Mouse (Mus musculus) skeletal muscle tissue, adult 2 months (tissue): ENCODE results near the gene Gpatch4.

ENCODE experiments used
- DNase-seq: peaks from one replicate; pipeline ENCODE4 v3.0.0-alpha.2; 2012; ENCODE audit warnings: low read depth, low spot score

Gpatch4 gene

DNA sequence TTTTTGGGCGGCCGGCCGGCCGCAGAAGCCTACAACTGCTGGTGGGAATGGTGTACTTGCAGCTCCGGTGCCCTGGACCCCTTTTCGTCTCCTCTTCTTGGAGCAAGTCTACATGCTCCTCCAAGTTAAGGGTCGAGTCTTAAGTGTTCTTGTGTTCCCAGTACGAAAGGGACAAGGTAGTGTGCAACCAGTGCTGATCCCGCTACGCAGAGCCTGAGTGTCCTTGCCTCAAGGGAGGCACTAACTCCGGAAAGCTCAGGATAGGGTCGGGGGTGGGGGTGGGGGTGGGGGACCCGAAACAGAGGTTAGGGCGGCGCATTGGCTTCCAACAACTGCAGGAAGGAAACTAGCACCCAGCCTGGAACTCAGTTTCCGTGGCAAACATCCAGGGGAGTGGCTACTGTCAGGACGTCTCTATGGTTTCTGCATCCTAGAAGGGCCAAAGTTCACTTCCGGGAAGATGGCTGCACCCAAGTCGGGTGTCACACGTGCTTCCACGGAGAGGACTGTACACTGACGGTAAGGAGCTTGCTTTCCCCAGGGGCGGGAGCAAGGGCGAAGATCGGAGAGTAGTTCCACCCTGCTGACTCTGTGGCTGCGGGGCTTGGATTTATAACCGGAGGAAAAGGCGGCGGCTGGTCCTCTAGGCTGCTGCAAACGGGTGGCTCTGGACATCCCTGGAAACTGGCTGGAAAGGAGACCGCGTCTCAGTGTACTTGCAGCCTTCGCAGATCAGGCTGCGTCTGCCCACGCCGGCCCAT is at the start of gene Gpatch4:
Gene Gpatch4 (plus strand): TSS at position 448 of the 761 bp plus-strand sequence.
- DNase-seq = peak; percentile 94

DNA sequence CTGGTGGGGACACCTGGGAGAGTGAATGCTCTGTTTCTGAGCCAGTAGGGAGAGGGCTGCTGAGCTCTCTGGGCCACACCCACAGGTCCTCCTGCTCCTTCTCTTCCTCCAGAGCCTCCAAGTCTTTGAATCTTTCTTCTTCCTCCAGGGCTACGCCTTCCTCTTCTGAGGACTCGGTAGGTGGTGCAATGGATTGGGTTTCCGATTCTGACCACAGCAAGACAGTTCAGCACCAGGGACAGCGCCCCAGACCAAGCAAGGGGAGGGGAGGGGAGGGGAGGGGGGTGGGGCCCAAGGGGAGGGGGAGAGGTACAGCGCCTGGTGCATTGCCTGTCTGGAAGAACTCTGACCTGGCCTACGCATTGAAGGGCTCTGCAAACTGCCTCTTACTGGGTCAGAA is 49.5 kb upstream of the Gpatch4 start:
- no peak for DNase-seq

DNA sequence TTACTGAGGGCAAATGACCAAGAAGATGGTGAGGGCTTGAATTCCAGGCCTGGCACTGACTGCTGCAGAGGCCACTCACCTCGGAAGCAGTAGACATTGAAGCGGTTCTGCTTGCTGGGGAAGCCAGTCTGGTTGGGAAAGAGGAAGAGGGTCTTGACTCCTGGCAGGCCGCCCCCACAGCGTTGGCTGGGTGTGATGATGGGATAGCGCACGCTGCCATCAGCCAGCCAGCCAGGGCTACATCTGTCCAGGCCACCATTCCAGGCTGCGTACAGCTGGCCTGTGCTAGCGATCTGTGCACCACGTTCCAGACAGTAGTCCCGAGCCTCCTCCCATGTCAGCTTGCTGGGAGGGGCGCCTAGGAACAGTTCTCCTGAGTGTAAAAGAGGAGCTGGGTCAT is 47.6 kb upstream of the Gpatch4 start:
- no peak for DNase-seq

DNA sequence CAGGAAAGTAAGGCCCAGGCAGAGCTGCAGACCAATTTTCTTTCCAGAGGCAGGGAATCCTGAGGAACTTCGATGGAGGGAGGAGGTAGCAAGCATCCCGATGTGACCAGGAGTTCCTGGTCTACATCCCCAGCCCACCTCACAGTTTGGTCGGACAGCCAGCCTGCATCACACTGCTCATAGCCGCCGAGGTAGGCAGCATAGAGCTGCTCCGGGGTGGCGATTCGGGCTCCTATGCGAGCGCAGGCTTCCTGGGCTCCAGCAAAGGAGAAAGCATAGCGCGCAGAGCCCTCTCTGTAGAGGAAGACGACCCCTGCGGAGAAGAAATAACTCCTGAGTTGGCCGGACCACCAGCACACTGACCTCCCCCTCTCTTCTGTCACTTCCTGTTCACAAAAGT is 46.5 kb upstream of the Gpatch4 start:
- DNase-seq = no peak

DNA sequence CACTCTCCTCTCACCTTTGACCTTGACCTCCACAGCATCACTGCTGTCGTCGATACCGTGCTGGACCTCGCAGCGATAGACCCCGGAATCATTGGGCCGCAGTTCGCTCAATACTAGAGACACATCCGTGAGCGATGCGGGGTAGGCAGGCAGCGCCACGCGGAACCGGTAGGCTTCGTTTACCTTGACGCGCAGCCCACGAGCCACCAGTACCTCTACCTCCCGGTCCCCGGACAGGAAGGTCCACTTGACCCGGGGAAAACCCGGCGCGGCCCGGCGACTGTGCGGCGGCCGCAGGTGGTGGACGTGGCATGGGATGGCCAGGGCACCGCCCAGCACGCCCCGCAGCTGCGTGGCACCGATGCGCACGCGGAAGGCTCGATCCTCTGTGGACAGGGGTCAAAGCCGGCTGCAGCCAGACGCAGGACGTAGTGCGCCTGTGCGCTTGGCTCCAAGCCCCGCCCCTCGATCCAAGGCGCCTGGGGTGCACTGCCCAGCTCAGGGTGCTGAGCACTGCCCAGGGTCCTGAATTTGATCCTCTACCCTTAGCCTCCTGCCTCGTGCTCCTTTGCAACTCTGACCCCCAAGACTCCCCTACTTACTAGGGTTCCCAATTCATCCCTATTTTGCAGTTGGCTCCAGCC is 45.8 kb upstream of the Gpatch4 start:
- no peak for DNase-seq

DNA sequence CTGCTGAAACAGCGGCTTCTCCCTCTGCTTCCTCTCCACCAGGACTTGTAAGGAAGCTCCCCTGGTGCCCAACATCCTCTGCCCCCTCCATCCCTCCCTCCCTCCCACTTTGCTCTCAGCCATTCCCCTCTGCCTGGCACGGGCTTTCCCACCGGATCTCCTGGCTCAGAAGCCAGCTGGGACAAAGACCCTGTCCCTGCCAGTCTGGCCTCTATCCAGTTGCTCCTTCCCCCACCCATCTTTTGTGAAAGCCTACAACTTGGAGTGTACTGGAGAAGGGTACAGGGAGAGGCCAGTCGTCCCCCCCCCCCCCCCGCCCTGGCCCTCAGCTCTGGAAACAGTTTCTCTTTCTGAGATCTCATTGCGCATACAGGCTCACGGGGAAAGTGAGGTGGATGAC is 44.2 kb upstream of the Gpatch4 start:
- no peak for DNase-seq

DNA sequence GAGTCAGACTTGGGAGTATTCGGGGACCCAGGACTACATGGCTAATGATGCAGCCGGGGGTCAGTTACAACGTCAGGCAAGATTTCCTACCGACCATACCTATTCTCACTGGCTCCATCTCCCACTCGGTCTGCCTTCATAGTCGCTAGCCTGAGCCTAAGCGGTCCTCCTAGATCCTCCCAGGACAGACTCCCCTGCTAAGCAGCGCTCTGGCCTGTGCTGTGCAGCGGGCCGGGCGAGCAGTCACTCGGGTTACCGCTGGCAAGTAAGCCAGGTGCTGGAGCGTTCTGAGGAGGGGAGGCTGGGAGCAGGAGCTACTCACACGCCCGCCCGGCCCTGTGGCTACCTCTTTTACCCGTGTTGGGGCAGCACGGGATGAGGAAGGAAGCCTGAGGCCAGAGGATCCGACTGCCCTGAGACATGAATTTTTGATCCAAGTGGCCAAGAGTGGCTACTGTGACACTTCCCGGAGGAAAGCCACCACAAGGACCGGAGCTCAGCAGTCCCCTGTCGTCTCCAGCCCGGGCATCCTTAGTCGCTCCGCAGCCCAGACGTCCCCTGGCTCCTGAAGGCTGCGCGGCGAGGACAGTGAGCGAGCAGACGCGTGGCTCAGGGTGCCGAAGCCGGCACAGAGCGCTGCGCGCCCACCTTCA is 43.5 kb upstream of the Gpatch4 start:
- DNase-seq = no peak

DNA sequence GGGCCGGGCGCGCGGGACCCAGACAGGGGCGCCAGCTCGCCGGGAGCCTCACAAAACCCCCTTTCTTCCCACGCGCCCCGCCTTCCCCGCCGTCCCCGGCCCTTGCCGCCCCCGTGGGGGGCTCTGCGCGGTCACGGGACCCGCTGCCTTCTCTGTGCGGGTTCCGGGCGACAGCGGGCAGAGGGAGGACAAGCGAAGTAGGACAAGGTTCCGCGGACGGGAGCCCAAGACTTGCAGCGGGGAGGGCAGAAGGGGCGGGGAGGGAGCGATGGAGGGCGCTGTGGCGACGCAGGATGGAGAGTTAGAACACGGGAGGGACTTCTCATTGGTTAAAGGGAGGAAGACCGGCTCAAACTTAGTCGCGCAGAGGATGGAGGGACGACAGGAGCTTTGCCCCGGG is 42.7 kb upstream of the Gpatch4 start, which contains the start of gene Bcan:
Gene Bcan (minus strand): TSS at position 50 of the 400 bp plus-strand sequence.
- DNase-seq = no peak

DNA sequence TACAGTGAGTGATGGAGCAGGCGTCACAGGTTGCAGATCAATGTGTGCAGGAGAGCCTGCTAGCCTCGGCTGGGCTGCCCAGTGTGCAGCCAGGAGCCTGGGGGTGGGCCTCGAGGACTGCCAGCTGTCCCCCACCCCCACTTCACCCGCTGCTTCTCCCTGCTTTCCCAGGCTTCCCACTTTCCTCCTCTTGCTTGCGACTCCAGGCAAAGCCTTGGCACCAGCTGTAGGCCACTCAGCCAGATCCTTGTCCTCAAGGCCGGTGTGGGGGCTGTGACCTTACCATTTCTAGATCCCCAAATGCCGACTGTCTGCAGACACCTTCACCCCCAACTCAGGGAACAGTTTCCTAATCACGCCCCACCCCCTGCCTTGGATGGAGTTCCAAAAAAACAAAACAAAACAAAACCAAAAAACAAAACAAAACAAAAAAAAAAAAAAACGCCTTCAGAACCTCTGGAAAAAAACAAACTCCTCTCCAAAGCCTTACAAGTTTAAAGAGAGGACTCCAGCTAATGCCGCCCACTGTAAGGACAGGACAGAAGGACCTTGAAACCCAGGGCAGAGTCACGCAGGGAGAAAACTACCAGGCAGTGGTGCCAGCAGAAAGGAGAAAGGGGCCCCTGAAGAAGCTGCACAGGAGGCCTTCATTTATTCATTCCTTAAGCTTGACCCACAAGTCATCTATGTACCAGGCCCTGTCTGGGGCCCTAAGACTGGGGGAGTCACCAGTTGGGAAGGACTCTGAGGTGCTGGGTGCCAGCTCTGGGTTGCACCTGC is 41.9 kb upstream of the Gpatch4 start:
- no peak for DNase-seq

DNA sequence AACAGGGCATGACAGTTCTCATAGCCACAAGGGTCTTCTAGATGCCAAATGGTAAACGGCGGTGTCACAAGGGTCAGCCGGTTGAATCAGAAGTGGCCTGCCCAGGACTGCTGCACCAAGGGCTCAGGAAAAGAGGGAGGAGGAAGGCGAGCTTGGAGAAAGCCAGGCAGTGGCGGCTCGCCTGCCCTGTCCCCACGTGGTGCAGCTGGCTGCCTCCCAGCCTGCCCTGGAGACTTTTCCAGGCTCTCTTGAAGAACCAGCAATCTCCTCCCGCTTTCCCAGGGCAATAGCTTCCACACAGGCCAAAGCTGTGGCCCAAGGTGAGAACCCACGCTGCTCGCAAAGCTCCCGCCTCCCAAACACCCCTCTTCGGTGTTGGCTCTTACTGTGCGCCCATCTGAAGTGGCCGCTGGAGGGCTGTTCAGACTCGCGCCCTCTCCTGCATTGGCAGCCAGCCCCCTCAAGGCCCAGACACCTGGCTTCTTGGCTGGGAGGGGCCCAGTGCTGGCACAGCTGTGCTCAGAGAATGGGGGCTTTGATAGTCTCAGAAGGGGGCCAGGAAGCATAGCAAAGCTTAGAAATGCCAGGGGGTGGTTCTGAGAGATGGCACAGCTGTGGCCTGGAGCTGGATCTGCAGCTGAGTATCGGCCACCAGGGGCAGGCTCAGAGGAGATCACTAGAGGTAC is 40.5 kb upstream of the Gpatch4 start:
- no peak for DNase-seq

DNA sequence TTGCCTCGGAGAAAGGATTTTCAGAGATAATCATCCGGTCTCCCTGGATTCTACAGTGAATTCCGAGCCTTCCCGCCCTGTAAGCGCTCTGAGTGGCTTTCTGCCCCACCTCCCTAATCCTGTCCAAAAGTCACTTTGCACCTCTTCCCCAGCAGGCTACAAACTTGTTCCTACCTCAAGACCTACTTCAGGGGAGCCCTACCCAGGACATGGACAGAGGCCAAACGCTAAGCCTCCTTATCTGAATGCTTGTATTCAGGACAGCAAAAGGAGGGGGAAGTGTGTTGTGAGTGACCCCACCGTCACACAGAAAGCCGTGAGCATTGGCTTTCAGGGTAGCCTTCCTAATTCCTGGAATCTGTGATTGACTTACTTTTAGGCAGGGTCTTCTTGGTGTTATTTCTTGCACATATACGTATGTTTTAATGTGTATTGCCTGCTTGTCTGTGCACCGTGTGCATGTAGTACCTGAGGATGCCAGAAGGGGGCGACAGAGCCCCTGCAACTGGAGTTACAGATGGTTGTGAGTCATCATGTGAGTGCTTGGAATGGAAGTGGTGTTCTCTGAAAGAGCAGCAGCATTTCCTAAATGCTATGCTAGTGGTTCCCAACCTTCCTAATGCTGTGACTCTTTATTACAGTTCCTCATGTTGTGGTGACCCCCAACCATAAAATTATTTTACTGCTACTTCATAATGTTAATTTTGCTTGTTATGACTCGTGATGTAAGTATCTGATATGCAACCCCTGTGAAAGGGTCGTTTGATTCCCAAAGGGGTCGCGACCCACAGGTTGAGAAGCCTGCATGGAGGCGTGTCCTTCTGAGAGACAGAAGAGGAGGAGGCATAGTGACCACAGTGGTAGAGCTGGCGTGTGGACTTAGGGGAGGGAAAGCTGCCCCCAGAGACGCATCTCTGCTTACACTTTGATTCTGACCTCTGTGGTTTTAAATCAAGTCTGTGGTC is 36.8 kb upstream of the Gpatch4 start:
- no peak for DNase-seq

DNA sequence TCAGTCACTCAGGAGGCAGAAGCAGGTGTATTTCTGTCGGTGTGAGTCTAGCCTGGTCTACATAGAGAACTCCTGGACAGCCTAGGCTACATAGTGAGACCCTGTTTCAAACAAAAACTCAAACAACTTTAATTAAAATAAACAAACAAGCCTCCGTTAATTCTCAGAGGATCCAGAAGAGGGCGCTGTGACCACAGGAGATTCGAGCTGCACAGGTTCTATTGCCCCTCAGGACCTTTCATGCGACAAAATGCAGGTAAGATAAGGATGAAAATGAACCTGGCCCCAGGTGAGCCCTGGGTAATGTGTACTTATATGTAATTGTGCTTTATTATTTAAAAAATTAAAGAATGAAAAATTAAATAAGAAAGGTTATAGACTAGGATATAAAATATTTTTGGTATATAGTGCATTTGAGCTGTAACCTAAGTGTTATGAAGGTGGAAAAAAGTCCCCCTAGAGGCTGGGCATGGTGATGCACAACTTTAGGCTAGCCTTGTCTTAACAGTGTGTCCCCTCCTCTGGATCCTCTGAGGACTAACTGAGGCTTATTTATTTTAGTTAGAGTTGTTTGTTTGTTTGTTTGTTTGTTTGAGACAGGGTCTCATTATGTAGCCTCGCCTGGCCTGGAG is 32.2 kb upstream of the Gpatch4 start:
- DNase-seq = no peak

DNA sequence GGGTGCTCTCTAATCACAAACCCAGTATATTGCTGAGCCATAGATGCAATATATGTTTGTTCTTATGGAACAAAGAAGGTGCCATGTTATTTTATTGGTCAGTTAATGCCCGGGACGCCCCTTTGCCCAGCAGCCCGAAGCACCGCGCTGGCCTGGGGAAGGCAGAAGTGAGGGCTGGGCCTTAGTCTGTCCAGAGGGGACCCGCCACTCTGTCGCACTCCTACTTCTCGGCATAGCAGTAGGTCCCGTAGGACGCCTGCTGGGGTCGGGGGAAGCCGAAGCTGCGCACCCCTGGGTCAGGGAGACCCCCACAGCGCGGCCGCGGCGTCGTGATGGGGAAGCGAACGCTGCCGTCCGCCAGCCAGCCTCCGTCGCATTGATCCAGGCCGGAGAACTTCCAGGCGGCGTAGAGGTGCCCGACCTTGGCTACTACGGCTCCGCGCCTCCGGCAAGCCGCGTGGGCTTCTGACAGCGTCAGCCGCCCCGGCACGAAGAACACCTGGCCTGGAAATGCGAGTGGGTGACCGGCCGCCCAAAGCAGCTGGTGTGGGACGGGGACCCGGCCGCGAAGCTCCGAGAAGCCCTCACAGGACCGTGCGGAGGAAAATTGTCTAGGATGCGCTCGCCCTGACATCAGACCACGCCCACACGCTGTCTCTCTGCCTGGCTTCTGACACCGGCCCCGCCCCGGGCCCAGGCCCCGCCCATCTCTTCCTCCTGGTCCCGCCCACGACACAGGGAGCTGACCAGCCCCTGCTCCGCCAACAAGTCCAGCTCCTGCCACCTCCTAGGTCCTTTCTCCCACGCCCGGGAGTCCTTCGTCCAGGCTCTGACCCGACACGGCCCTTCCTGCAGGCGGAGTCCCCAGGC is 20.4 kb upstream of the Gpatch4 start:
- peak; percentile 51 for DNase-seq

DNA sequence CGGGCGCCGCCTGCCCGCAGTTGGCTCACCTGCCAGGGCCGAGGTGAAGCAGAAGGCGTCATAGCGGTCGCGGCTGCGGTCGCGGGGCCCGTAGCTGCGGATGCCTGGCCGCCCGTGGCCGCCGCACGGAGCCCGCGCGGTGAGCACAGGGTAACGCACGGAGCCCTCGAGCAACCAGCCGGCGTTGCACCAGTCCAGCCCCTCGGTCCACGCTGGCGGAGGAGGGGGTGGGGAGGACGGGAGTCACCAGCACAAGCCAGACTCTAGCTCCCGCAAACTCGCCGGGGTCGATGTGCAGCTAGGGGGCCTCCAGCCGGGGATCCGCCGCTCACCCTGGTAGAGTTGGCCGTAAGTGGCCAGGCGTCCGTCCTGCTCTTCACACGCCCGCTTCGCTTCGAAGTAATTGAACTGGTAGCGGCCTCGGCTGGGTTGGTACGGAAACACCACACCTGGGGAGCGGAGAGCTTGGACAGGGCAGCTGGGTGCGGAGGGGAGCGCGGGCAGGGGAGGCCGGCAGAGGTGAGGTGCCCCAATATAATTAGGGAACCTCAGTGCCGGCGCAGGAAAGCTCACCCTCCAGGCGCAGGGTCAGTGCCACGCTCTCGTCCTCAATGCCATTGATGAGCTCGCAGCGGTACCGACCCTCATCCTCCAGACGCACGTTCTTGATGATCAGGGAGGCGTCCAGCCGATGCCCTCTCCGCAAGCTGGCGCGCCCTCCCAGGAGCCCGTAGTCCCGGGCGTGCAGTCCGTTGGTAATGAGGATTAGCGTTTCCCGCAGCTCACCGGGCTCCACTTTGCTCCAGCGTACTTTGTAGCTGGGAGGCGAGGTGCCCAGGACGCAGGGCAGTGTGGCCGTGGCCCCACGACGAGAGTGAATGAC is 19.5 kb upstream of the Gpatch4 start:
- DNase-seq = no peak

DNA sequence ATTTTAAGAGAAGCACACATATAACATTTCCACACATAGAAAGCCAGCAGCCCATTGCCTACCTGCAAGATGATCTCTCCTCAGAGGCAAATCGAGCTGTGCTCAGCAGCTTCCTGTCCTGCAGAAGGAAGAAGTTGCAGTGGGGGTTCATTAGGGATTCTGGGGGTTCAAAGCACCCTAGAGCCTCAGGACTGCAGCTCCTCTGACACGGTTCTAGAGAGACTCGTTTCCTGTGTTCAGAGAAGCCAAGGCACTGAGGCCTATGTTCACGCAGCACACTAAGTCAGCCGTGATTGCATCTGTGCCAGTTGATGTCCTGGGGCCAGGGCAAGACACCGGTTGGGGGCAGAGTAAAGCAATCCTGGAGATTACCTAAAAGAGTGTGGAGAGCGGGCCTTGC is 16.1 kb upstream of the Gpatch4 start:
- no peak for DNase-seq

DNA sequence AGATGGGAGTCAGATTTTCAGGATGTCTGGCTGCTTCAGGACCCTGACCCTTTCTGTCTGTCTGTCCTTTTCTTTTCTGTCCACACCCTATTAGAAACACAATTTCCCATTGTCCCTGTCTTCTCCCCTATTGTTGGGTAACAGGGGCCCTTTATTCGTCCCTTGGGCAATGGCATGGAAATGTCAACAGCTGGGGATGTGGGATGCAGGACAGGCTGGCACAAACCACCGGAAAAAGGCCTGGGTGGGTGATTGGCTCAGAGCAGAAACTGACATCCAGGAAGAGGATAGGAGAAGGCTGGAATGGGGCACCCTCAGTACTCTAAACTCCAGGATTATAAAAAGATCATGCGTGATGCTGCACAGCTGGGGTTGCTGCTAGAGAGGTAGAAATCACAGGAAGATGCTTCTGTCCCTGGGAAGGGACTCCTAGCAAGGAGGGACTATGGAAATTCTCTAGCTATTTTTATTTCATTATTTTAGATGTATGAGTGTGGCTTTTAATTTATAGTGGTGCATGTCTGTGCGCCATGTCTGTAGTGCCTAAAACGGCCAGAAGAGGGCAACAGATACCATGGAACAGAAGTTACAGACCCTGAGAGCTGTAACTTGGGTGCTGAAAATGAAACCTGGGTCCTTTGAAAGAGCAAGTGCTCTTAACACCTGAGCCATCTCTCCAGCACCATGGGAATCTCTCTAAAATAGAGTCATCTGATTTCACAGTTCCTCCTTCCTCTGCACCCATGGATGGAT is 15.3 kb upstream of the Gpatch4 start, which contains the start of gene Hapln2:
Gene Hapln2 (minus strand): TSS at position 150 of the 753 bp plus-strand sequence.
- no peak for DNase-seq
